Mouse (Mus musculus) kidney, embryonic 16.5 days (tissue): ENCODE data around the gene Tbc1d30. TPM values are rescaled to one million over a fixed set of nuclear protein-coding genes. Genes with fewer than 3 reads are reported as not detected.

ENCODE experiments used
- ATAC-seq: fragments of 200-750 bp; cut with Nextera tagmentation; 2 replicates; pipeline ENCODE4 v1.8.0; 2017; ENCODE audit warnings: moderate TSS enrichment; ENCODE audit not compliant: low FRiP score, low TSS enrichment
- H3K27ac ChIP-seq: fragments of 300-500 bp; sonication (generic); 2 replicates; pipeline ENCODE4 v1.5.1; 2014; ENCODE audit warnings: low read length
- H3K27me3 ChIP-seq: fragments of 300-500 bp; sonication (generic); 2 replicates; pipeline ENCODE4 v1.6.1; 2014; ENCODE audit warnings: low read length, control low read depth, mixed read lengths; ENCODE audit not compliant: insufficient read depth
- H3K36me3 ChIP-seq: fragments of 300-500 bp; sonication (generic); 2 replicates; pipeline ENCODE4 v1.6.1; 2014; ENCODE audit warnings: low read length, control low read depth, mixed read lengths; ENCODE audit not compliant: insufficient read depth
- H3K4me1 ChIP-seq: fragments of 300-500 bp; sonication (generic); 2 replicates; pipeline ENCODE4 v1.6.1; 2014; ENCODE audit warnings: low read length, control low read depth, mixed read lengths; ENCODE audit not compliant: insufficient read depth
- H3K4me2 ChIP-seq: fragments of 300-500 bp; sonication (generic); replicated peaks from 2 replicates; pipeline ENCODE4 v1.6.1; 2014; ENCODE audit warnings: low read depth, low read length
- H3K4me3 ChIP-seq: fragments of 300-500 bp; sonication (generic); 2 replicates; pipeline ENCODE4 v1.5.1; 2014; ENCODE audit warnings: mild to moderate bottlenecking, low read length
- H3K9ac ChIP-seq: fragments of 300-500 bp; sonication (generic); replicated peaks from 2 replicates; pipeline ENCODE4 v1.6.1; 2014; ENCODE audit warnings: low read length
- H3K9me3 ChIP-seq: fragments of 300-500 bp; sonication (generic); 2 replicates; pipeline ENCODE4 v1.6.1; 2016; ENCODE audit warnings: low read length, control low read depth
- WGBS: fragments of 180-500 bp; shearing (Covaris S2); extraction: QIAGEN DNeasy Blood & Tissue Kit; methylation state at CpG from one replicate; pipeline ENCODE4 v1.1.7; 2014; 5-methylcytosine and 5-hydroxymethylcytosine counted together
- polyA plus RNA-seq: library from polyadenylated mRNA; unstranded; fragments of >200 nt; fragmentation: Nextera tagmentation; extraction: Ambion mirVana; gene quantifications from 2 replicates; pipeline ENCODE4 v1.2.1, GENCODE M21; 2015

Gene Tbc1d30
- polyA plus RNA-seq, 1 experiment from 2014 or later: 0.80 TPM

- no peaks in the 10 kb centered on the region for H3K27me3 ChIP-seq
- whole genome bisulfite sequencing: 67% methylated on average over 6 of the region's 6 CpGs
- no peak overlapping the region for H3K27ac ChIP-seq
- H3K9me3 ChIP-seq: no peaks in the 10 kb centered on the region
- no peak overlapping the region for H3K4me3 ChIP-seq
- H3K9ac ChIP-seq: no peak overlapping the region
- H3K36me3 ChIP-seq: no peaks in the 10 kb centered on the region
- no peak overlapping the region for H3K4me2 ChIP-seq
- H3K4me1 ChIP-seq: no peaks in the 10 kb centered on the region
- ATAC-seq: no peak
Observed at GRCm38 (mm10) chr10:121261036-121261592, 90.0 kb downstream of the Tbc1d30 start.

GRCm38 (mm10) chr10:121256115-121256825 lies 94.8 kb downstream of the Tbc1d30 start:
- no peak overlapping the region for H3K4me3 ChIP-seq
- WGBS: 23% methylated on average over 17 of the region's 17 CpGs
- ATAC-seq: peak; percentile 36; the same call in 1 of the 2 replicates
- H3K36me3 ChIP-seq: no peaks in the 10 kb centered on the region
- 0 out of 2 replicates have a peak, but pooled peaks cover 3% of the 10 kb centered on the region for H3K27me3 ChIP-seq
- H3K27ac ChIP-seq: no peak overlapping the region
- no peaks in the 10 kb centered on the region for H3K9me3 ChIP-seq
- no peaks in the 10 kb centered on the region for H3K4me1 ChIP-seq
- no peak overlapping the region for H3K4me2 ChIP-seq
- H3K9ac ChIP-seq: no peak overlapping the region

GRCm38 (mm10) chr10:121255465-121255864 lies 95.6 kb downstream of the Tbc1d30 start:
- Histone ChIP-seq H3K9me3 (no peaks in the 10 kb centered on the region), H3K9ac (no peak overlapping the region), H3K4me3 (no peak overlapping the region), H3K27me3 (0 out of 2 replicates have a peak, but pooled peaks cover 3% of the 10 kb centered on the region), H3K4me1 (no peaks in the 10 kb centered on the region), H3K27ac (no peak overlapping the region), H3K36me3 (no peaks in the 10 kb centered on the region), H3K4me2 (no peak overlapping the region)
- 95% methylated on average over 5 of the region's 5 CpGs for WGBS
- no peak for ATAC-seq

GRCm38 (mm10) chr10:121254343-121254742 lies 96.7 kb downstream of the Tbc1d30 start:
- WGBS: 91% methylated on average over 8 of the region's 8 CpGs
- H3K9me3 ChIP-seq: no peaks in the 10 kb centered on the region

GRCm38 (mm10) chr10:121252781-121253180 lies 98.3 kb downstream of the Tbc1d30 start:
- H3K4me2 ChIP-seq: no peak overlapping the region
- 73% methylated on average over 7 of the region's 7 CpGs for WGBS
- no peaks in the 10 kb centered on the region for H3K36me3 ChIP-seq
- no peak overlapping the region for H3K27ac ChIP-seq
- H3K4me3 ChIP-seq: no peak overlapping the region
- H3K27me3 ChIP-seq: 0 out of 2 replicates have a peak, but pooled peaks cover 3% of the 10 kb centered on the region
- no peaks in the 10 kb centered on the region for H3K9me3 ChIP-seq
- H3K9ac ChIP-seq: no peak overlapping the region
- no peak for ATAC-seq
- no peaks in the 10 kb centered on the region for H3K4me1 ChIP-seq

More at GRCm38 (mm10) chr10:121254343-121254742, 96.7 kb downstream of the Tbc1d30 start:
- Histone ChIP-seq H3K9ac (no peak overlapping the region), H3K4me2 (no peak overlapping the region), H3K27ac (no peak overlapping the region), H3K27me3 (0 out of 2 replicates have a peak, but pooled peaks cover 3% of the 10 kb centered on the region), H3K36me3 (no peaks in the 10 kb centered on the region), H3K4me3 (no peak overlapping the region), H3K4me1 (no peaks in the 10 kb centered on the region)
- no peak for ATAC-seq

GRCm38 (mm10) chr10:121251191-121251590 lies 99.9 kb downstream of the Tbc1d30 start:
- peak overlapping the region; percentile 6; the same call in 1 of the 2 replicates for H3K27ac ChIP-seq
- H3K9ac ChIP-seq: no peak overlapping the region
- H3K27me3 ChIP-seq: 0 out of 2 replicates have a peak, but pooled peaks cover 3% of the 10 kb centered on the region
- H3K4me1 ChIP-seq: no peaks in the 10 kb centered on the region
- H3K36me3 ChIP-seq: no peaks in the 10 kb centered on the region
- H3K4me3 ChIP-seq: no peak overlapping the region
- ATAC-seq: no peak
- 57% methylated on average over 8 of the region's 8 CpGs for WGBS
- no peaks in the 10 kb centered on the region for H3K9me3 ChIP-seq
- H3K4me2 ChIP-seq: no peak overlapping the region

- no peak for ATAC-seq
- Histone ChIP-seq H3K9me3 (no peaks in the 10 kb centered on the region), H3K4me2 (no peak overlapping the region)
Observed at GRCm38 (mm10) chr10:121249820-121250219, 101.3 kb downstream of the Tbc1d30 start.

GRCm38 (mm10) chr10:121247545-121247944 lies 103.5 kb downstream of the Tbc1d30 start:
- no peaks in the 10 kb centered on the region for H3K36me3 ChIP-seq
- no peak overlapping the region for H3K4me2 ChIP-seq
- no peak overlapping the region for H3K4me3 ChIP-seq
- 94% methylated on average over 11 of the region's 11 CpGs for WGBS
- no peak overlapping the region for H3K27ac ChIP-seq
- no peaks in the 10 kb centered on the region for H3K9me3 ChIP-seq
- peaks cover 18% of the 10 kb centered on the region for H3K4me1 ChIP-seq
- H3K9ac ChIP-seq: no peak overlapping the region
- no peak for ATAC-seq
- H3K27me3 ChIP-seq: no peaks in the 10 kb centered on the region

More at GRCm38 (mm10) chr10:121249820-121250219, 101.3 kb downstream of the Tbc1d30 start:
- Histone ChIP-seq H3K9ac (no peak overlapping the region), H3K27ac (no peak overlapping the region), H3K4me3 (no peak overlapping the region), H3K27me3 (0 out of 2 replicates have a peak, but pooled peaks cover 3% of the 10 kb centered on the region), H3K4me1 (no peaks in the 10 kb centered on the region), H3K36me3 (no peaks in the 10 kb centered on the region)
- WGBS: 88% methylated on average over 4 of the region's 4 CpGs

- Histone ChIP-seq H3K9ac (no peak overlapping the region), H3K27ac (no peak overlapping the region), H3K36me3 (no peaks in the 10 kb centered on the region), H3K9me3 (no peaks in the 10 kb centered on the region), H3K27me3 (no peaks in the 10 kb centered on the region), H3K4me3 (no peak overlapping the region), H3K4me1 (peaks cover 18% of the 10 kb centered on the region), H3K4me2 (no peak overlapping the region)
- 87% methylated on average over 21 of the region's 21 CpGs for WGBS
- no peak for ATAC-seq
Observed at GRCm38 (mm10) chr10:121246971-121247370, 104.1 kb downstream of the Tbc1d30 start.
